Mouse (Mus musculus) heart, embryonic 13.5 days (tissue): ENCODE data around the gene Gm26897. TPM values are rescaled to one million over a fixed set of nuclear protein-coding genes. Genes with fewer than 3 reads are reported as not detected.

Source experiments
- ATAC-seq: fragments of 200-750 bp; cut with Nextera tagmentation; 2 replicates; pipeline ENCODE4 v1.8.0; 2017; ENCODE audit warnings: moderate TSS enrichment; ENCODE audit not compliant: insufficient number of reproducible peaks, low FRiP score, low TSS enrichment; ENCODE audit errors: extremely low read depth
- H3K27ac ChIP-seq: fragments of 300-500 bp; sonication (generic); replicated peaks from 2 replicates; pipeline ENCODE4 v1.5.1; 2015; ENCODE audit warnings: moderate library complexity, mild to moderate bottlenecking, inconsistent platforms
- H3K27me3 ChIP-seq: fragments of 300-500 bp; sonication (generic); replicated peaks from 2 replicates; pipeline ENCODE4 v1.6.1; 2015; ENCODE audit warnings: mild to moderate bottlenecking, inconsistent platforms
- H3K36me3 ChIP-seq: fragments of 300-500 bp; sonication (generic); 2 replicates; pipeline ENCODE4 v1.6.1; 2015; ENCODE audit warnings: mild to moderate bottlenecking, inconsistent platforms
- H3K4me1 ChIP-seq: fragments of 300-500 bp; sonication (generic); 2 replicates; pipeline ENCODE4 v1.6.1; 2015; ENCODE audit warnings: inconsistent platforms
- H3K4me2 ChIP-seq: fragments of 300-500 bp; sonication (generic); 2 replicates; pipeline ENCODE4 v1.6.1; 2015; ENCODE audit warnings: inconsistent platforms, mild to moderate bottlenecking, moderate library complexity
- H3K4me3 ChIP-seq: fragments of 300-500 bp; sonication (generic); 2 replicates; pipeline ENCODE4 v1.5.1; 2015; ENCODE audit warnings: moderate library complexity, mild to moderate bottlenecking, inconsistent platforms
- H3K9ac ChIP-seq: fragments of 300-500 bp; sonication (generic); 2 replicates; pipeline ENCODE4 v1.6.1; 2015; ENCODE audit warnings: inconsistent platforms, mild to moderate bottlenecking, moderate library complexity
- H3K9me3 ChIP-seq: fragments of 300-500 bp; sonication (generic); 2 replicates; pipeline ENCODE4 v1.6.1; 2016; ENCODE audit warnings: inconsistent platforms
- WGBS: fragments of 180-500 bp; shearing (Covaris S2); methylation state at CpG from one replicate; pipeline ENCODE4 v1.1.7; 2015; ENCODE audit warnings: mixed read lengths; 5-methylcytosine and 5-hydroxymethylcytosine counted together
- polyA plus RNA-seq: library from polyadenylated mRNA; unstranded; fragments of >200 nt; fragmentation: Nextera tagmentation; extraction: Ambion mirVana; gene quantifications from 2 replicates; pipeline ENCODE4 v1.2.1, GENCODE M21; 2015

Gene Gm26897
- polyA plus RNA-seq, 1 experiment from 2014 or later = not detected

DNA sequence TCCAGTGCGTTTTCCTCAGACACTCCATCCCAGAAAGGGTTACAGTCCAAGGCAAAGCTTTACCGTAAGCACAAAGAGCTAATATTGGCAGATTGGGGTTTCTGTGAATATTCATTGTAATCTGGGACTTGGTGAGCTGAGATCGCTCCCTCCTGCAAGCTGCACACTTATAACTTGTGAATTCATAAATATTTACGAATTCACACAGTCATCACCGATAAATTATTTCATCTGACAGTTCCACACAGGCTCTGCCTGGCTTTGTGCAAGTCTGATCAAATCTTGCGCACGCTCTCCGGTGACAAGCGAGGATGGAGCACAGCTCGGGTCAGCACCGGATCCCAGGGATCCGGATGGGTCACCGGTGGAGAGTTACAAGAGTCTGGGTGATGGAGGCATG is 16.4 kb downstream of the Gm26897 start:
- no peaks in the 10 kb centered on the region for H3K27me3 ChIP-seq
- H3K36me3 ChIP-seq = no peaks in the 10 kb centered on the region
- peak overlapping the region; percentile 59; the same call in 1 of the 2 replicates for H3K9ac ChIP-seq
- no peak for ATAC-seq
- H3K9me3 ChIP-seq = no peaks in the 10 kb centered on the region
- H3K4me3 ChIP-seq = no peak overlapping the region
- H3K4me2 ChIP-seq = no peak overlapping the region
- H3K27ac ChIP-seq = peak overlapping the region; percentile 82
- H3K4me1 ChIP-seq = peaks cover 23% of the 10 kb centered on the region
- 75% methylated on average over 13 of the region's 13 CpGs for WGBS

DNA sequence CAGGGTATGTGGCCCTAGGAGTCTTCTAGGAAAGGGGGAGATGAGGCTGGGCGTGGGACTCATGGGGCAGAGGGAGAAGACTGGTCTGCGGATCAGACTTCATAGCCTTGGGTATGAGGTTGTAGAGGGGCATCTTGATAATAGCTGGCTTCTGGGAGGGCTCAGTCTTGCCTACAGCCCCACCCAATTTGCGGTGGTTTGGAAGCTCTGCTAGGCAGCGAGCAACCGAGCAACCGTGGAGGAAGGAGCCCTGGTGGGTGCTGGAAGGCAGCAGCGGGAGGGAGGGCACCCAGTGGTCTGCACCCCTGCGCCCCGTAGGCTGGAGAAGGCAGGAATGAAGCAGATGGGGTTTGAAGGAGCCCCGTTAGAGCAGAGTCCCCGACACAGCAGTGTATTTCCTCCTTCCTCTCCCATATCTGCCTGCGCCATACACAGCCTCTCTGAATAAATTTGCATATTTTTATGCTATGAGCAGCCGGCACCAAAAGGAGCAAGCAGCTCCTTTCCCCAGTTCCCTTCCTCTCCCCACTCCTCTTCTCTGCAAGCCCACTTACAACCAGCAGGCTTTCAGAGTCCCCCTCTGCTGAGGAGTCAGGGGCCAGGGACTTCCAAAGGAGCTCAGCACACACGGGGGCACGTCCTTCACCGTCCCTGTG is 20.9 kb downstream of the Gm26897 start:
- WGBS = 29% methylated on average over 16 of the region's 16 CpGs
- Histone ChIP-seq H3K4me1 (peaks cover 17% of the 10 kb centered on the region), H3K36me3 (no peaks in the 10 kb centered on the region), H3K4me3 (peak overlapping the region; percentile 38), H3K27ac (peak overlapping the region; percentile 66), H3K9ac (peak overlapping the region; percentile 77), H3K27me3 (no peaks in the 10 kb centered on the region), H3K4me2 (peak overlapping the region; percentile 64), H3K9me3 (no peaks in the 10 kb centered on the region)
- no peak for ATAC-seq

GRCm38 (mm10) chr5:111755330-111755729 is 21.6 kb downstream of the Gm26897 start:
- H3K4me2 ChIP-seq = peak overlapping the region; percentile 64
- H3K27ac ChIP-seq = peak overlapping the region; percentile 66
- H3K27me3 ChIP-seq = no peaks in the 10 kb centered on the region
- no peaks in the 10 kb centered on the region for H3K36me3 ChIP-seq
- 0 out of 2 replicates have a peak overlapping the region, but pooled peaks have one; percentile 38 for H3K4me3 ChIP-seq
- no peaks in the 10 kb centered on the region for H3K9me3 ChIP-seq
- 12% methylated on average over 5 of the region's 5 CpGs for WGBS
- peaks cover 12% of the 10 kb centered on the region for H3K4me1 ChIP-seq
- peak; percentile 60; the same call in 1 of the 2 replicates for ATAC-seq
- no peak overlapping the region for H3K9ac ChIP-seq

GRCm38 (mm10) chr5:111760721-111761480 is 27.2 kb downstream of the Gm26897 start:
- peak overlapping the region; percentile 73 for H3K9ac ChIP-seq

GRCm38 (mm10) chr5:111761574-111761973 is 27.9 kb downstream of the Gm26897 start:
- Histone ChIP-seq H3K4me1 (peaks cover 34% of the 10 kb centered on the region), H3K27me3 (no peaks in the 10 kb centered on the region; the same call in 1 of the 2 replicates), H3K27ac (peak overlapping the region; percentile 55), H3K4me3 (peak overlapping the region; percentile 42), H3K4me2 (peak overlapping the region; percentile 69), H3K9ac (peak overlapping the region; percentile 73), H3K9me3 (no peaks in the 10 kb centered on the region), H3K36me3 (no peaks in the 10 kb centered on the region)
- under 1% methylated on average over 12 of the region's 12 CpGs for WGBS
- ATAC-seq = no peak; the same call in 1 of the 2 replicates

More at GRCm38 (mm10) chr5:111760721-111761480, 27.2 kb downstream of the Gm26897 start:
- 15% methylated on average over 10 of the region's 10 CpGs for WGBS
- peak overlapping the region; percentile 42 for H3K4me3 ChIP-seq
- H3K27ac ChIP-seq = peak overlapping the region; percentile 55
- no peaks in the 10 kb centered on the region for H3K36me3 ChIP-seq
- no peaks in the 10 kb centered on the region for H3K9me3 ChIP-seq
- peak overlapping the region; percentile 69 for H3K4me2 ChIP-seq
- ATAC-seq = no peak
- no peaks in the 10 kb centered on the region; the same call in 1 of the 2 replicates for H3K27me3 ChIP-seq
- peaks cover 34% of the 10 kb centered on the region for H3K4me1 ChIP-seq

DNA sequence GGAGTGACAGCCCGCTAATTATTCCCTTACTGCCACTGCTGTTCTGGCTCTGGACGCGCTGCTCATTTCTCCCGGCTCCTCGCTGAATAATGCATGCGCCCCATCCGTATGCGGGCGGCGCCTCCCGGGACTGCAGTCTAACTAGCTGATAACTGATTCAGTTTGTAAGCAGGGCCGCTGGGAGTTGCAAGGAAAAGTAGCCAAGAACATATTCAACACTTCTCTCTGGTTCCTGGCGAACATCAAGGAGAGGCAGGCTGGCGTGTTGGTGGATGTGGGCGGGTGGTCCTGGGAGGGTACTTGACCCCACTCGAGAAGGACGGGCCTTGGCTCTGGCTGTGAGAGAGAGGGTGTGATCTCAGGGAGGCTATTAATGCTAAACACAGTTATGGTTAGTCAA is 28.4 kb downstream of the Gm26897 start:
- Histone ChIP-seq H3K4me1 (peaks cover 34% of the 10 kb centered on the region), H3K4me3 (peak overlapping the region; percentile 42), H3K9ac (peak overlapping the region; percentile 73), H3K27ac (peak overlapping the region; percentile 55), H3K27me3 (no peaks in the 10 kb centered on the region; the same call in 1 of the 2 replicates), H3K4me2 (peak overlapping the region; percentile 69), H3K36me3 (no peaks in the 10 kb centered on the region), H3K9me3 (no peaks in the 10 kb centered on the region)
- no peak for ATAC-seq
- WGBS = 3% methylated on average over 17 of the region's 17 CpGs

DNA sequence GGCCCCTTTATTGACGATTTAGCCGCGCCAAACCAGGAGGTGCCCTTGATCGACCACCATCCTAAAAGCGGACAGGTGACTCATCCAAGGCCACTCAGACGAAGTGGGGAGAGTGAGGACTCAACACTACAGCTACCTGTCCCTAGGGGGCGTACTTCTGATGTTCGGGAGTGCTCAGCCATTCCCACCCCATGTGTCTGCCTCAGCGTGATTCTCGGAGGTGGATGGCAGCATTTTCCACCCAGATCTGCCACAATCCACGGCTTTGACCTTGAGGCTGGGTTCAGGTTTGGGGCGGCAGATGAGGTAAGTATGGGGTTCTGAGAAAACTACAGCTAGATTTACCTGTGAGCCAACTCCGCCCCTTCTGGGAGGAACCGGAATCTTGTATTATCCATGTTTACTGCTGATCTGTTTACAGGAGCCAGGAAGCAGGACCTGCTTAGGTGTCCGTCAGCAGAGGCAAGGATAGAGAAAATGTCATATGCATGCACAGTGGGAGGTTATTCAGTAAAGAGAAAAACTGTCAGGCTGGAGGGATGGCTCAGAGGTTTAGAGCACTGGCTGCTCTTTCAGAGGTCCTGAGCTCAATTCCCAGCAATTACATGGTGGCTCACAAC is 32.1 kb downstream of the Gm26897 start:
- H3K9me3 ChIP-seq = no peaks in the 10 kb centered on the region
- peaks cover 38% of the 10 kb centered on the region for H3K4me1 ChIP-seq
- no peak overlapping the region for H3K27ac ChIP-seq
- no peak for ATAC-seq
- H3K4me2 ChIP-seq = no peak overlapping the region
- WGBS = 69% methylated on average over 15 of the region's 15 CpGs
- H3K9ac ChIP-seq = no peak overlapping the region
- no peak overlapping the region for H3K4me3 ChIP-seq
- no peaks in the 10 kb centered on the region for H3K36me3 ChIP-seq
- no peaks in the 10 kb centered on the region; the same call in 1 of the 2 replicates for H3K27me3 ChIP-seq

GRCm38 (mm10) chr5:111766696-111767095 is 33.0 kb downstream of the Gm26897 start:
- no peaks in the 10 kb centered on the region for H3K9me3 ChIP-seq
- H3K27me3 ChIP-seq = no peaks in the 10 kb centered on the region; the same call in 1 of the 2 replicates
- H3K4me1 ChIP-seq = peaks cover 33% of the 10 kb centered on the region
- no peak overlapping the region for H3K4me2 ChIP-seq
- no peak for ATAC-seq
- no peak overlapping the region for H3K9ac ChIP-seq
- no peak overlapping the region for H3K27ac ChIP-seq
- H3K36me3 ChIP-seq = no peaks in the 10 kb centered on the region
- no peak overlapping the region for H3K4me3 ChIP-seq
- WGBS = 68% methylated on average over 4 of the region's 4 CpGs

DNA sequence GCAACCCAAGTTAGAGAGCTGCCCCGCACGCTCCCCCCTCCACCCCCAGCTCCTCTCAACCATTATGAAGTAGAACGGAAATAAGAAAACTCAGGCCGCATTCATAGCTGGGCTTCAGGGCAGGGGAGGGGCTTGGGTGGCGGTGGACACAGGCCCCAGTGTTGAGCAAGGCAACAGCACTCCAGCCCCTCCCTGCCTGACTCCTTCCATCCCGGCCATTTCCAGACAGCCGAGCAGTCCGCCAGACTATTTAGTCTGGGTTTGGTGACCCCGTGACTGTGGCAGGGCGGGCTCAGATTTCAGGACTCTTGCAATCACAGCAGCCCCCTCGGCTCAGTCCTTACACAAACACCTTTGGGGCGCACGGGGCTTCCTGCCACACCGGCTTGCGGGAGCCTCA is 36.5 kb downstream of the Gm26897 start:
- Histone ChIP-seq H3K9ac (peak overlapping the region; percentile 51), H3K4me1 (peaks cover 44% of the 10 kb centered on the region), H3K27ac (peak overlapping the region; percentile 65), H3K36me3 (no peaks in the 10 kb centered on the region), H3K4me3 (peak overlapping the region; percentile 22), H3K27me3 (no peaks in the 10 kb centered on the region), H3K4me2 (peak overlapping the region; percentile 57), H3K9me3 (no peaks in the 10 kb centered on the region)
- WGBS = 11% methylated on average over 15 of the region's 15 CpGs
- peak; percentile 47; the same call in 1 of the 2 replicates for ATAC-seq

DNA sequence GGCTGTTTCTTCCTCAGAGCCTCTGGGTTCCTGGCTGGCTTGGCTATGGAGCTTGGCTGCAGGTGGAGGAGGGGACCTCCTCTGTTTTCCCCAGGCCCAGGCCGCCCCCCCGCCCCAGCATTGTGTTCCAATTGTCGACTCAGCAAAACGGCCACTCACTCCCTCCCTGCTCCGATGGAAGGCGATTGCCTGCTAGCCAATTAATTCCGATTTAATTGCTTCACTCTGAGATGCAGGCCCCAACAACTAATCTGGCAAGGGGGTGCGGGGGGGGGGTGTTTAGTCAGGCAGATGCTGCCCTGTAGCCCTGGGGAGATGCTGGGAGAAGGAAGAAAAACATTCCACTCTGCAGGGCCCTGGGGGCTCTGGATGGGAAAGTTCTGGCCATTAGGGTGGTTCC is 38.4 kb downstream of the Gm26897 start:
- H3K27ac ChIP-seq = peak overlapping the region; percentile 58
- no peak overlapping the region for H3K4me3 ChIP-seq
- 34% methylated on average over 8 of the region's 8 CpGs for WGBS
- H3K36me3 ChIP-seq = no peaks in the 10 kb centered on the region
- H3K4me1 ChIP-seq = peaks cover 44% of the 10 kb centered on the region
- no peaks in the 10 kb centered on the region for H3K9me3 ChIP-seq
- no peaks in the 10 kb centered on the region for H3K27me3 ChIP-seq
- no peak overlapping the region for H3K4me2 ChIP-seq
- H3K9ac ChIP-seq = 0 out of 2 replicates have a peak overlapping the region, but pooled peaks have one; percentile 30
- no peak; the same call in 1 of the 2 replicates for ATAC-seq
